Mouse (Mus musculus) heart, embryonic 11.5 days (tissue): ENCODE data around the gene Flt3. TPM values are rescaled to one million over a fixed set of nuclear protein-coding genes. Genes with fewer than 3 reads are reported as not detected.

Experiments
- ATAC-seq: fragments of 200-750 bp; cut with Nextera tagmentation; replicated peaks from 2 replicates; pipeline ENCODE4 v1.8.0; 2017; ENCODE audit warnings: moderate library complexity; ENCODE audit not compliant: insufficient number of reproducible peaks, low FRiP score, low TSS enrichment
- H3K27ac ChIP-seq: fragments of 300-500 bp; sonication (generic); 2 replicates; pipeline ENCODE4 v1.5.1; 2014; ENCODE audit warnings: mild to moderate bottlenecking, low read depth, low read length
- H3K27me3 ChIP-seq: fragments of 300-500 bp; sonication (generic); 2 replicates; pipeline ENCODE4 v1.6.1; 2014; ENCODE audit warnings: mild to moderate bottlenecking, low read length, mixed read lengths; ENCODE audit not compliant: control insufficient read depth, insufficient read depth
- H3K36me3 ChIP-seq: fragments of 300-500 bp; sonication (generic); 2 replicates; pipeline ENCODE4 v1.6.1; 2014; ENCODE audit warnings: mild to moderate bottlenecking, low read length, moderate library complexity, mixed read lengths; ENCODE audit not compliant: control insufficient read depth, insufficient read depth
- H3K4me1 ChIP-seq: fragments of 300-500 bp; sonication (generic); 2 replicates; pipeline ENCODE4 v1.6.1; 2014; ENCODE audit warnings: low read length; ENCODE audit not compliant: control insufficient read depth, insufficient read depth
- H3K4me2 ChIP-seq: fragments of 300-500 bp; sonication (generic); 2 replicates; pipeline ENCODE4 v1.6.1; 2014; ENCODE audit warnings: mild to moderate bottlenecking, moderate library complexity
- H3K4me3 ChIP-seq: fragments of 300-500 bp; sonication (generic); 2 replicates; pipeline ENCODE4 v1.5.1; 2014; ENCODE audit warnings: low read depth, low read length
- H3K9ac ChIP-seq: fragments of 300-500 bp; sonication (generic); 2 replicates; pipeline ENCODE4 v1.6.1; 2014; ENCODE audit warnings: mild to moderate bottlenecking, low read depth, low read length, moderate library complexity
- H3K9me3 ChIP-seq: fragments of 300-500 bp; sonication (generic); replicated peaks from 2 replicates; pipeline ENCODE4 v1.6.1; 2016; ENCODE audit warnings: low read length; ENCODE audit not compliant: control insufficient read depth
- WGBS: fragments of 180-500 bp; shearing (Covaris S2); extraction: QIAGEN DNeasy Blood & Tissue Kit; methylation state at CpG from one replicate; pipeline ENCODE4 v1.1.7; 2014; ENCODE audit not compliant: insufficient replicate concordance; 5-methylcytosine and 5-hydroxymethylcytosine counted together
- polyA plus RNA-seq: library from polyadenylated mRNA; unstranded; fragments of >200 nt; fragmentation: Nextera tagmentation; extraction: Ambion mirVana; gene quantifications from 2 replicates; pipeline ENCODE4 v1.2.1, GENCODE M21; 2014

Gene Flt3
- polyA plus RNA-seq, 1 experiment from 2014 or later: 0.10 TPM

- H3K4me3 ChIP-seq: peak within 1 kb of the TSS; percentile 30
- no peak for ATAC-seq
- peak within 1 kb of the TSS; percentile 34 for H3K4me2 ChIP-seq
- H3K9ac ChIP-seq: no peak within 1 kb of the TSS
- no peaks in the 10 kb centered on the region for H3K36me3 ChIP-seq
- H3K27ac ChIP-seq: no peak within 1 kb of the TSS
- H3K27me3 ChIP-seq: peaks cover 100% of the 10 kb centered on the region
- no peaks in the 10 kb centered on the region for H3K9me3 ChIP-seq
- WGBS: under 1% methylated on average over 63 of the region's 63 CpGs
- H3K4me1 ChIP-seq: 0 out of 2 replicates have a peak, but pooled peaks cover 3% of the 10 kb centered on the region
Measured at GRCm38 (mm10) chr5:147306638-147307397, 93.5 kb downstream of the Flt3 start, which contains the start of gene Cdx2. TSS of gene Cdx2 (minus strand) at chr5:147307270.

GRCm38 (mm10) chr5:147305856-147306637, 94.2 kb downstream of the Flt3 start:
- H3K9ac ChIP-seq: no peak overlapping the region
- no peak for ATAC-seq
- whole genome bisulfite sequencing: under 1% methylated on average over 58 of the region's 58 CpGs
- no peak overlapping the region for H3K27ac ChIP-seq
- H3K4me2 ChIP-seq: peak overlapping the region; percentile 34
- no peaks in the 10 kb centered on the region for H3K36me3 ChIP-seq
- H3K27me3 ChIP-seq: peaks cover 100% of the 10 kb centered on the region
- no peaks in the 10 kb centered on the region for H3K9me3 ChIP-seq
- 0 out of 2 replicates have a peak, but pooled peaks cover 6% of the 10 kb centered on the region for H3K4me1 ChIP-seq
- peak overlapping the region; percentile 30 for H3K4me3 ChIP-seq

- no peaks in the 10 kb centered on the region for H3K36me3 ChIP-seq
- WGBS: 0% methylated on average over 16 of the region's 16 CpGs
- H3K27ac ChIP-seq: no peak overlapping the region
- no peak overlapping the region for H3K4me2 ChIP-seq
- 0 out of 2 replicates have a peak, but pooled peaks cover 6% of the 10 kb centered on the region for H3K4me1 ChIP-seq
- ATAC-seq: no peak
- H3K9me3 ChIP-seq: no peaks in the 10 kb centered on the region
- no peak overlapping the region for H3K9ac ChIP-seq
- peaks cover 99% of the 10 kb centered on the region for H3K27me3 ChIP-seq
- 0 out of 2 replicates have a peak overlapping the region, but pooled peaks have one; percentile 4 for H3K4me3 ChIP-seq
Measured at GRCm38 (mm10) chr5:147305166-147305565, 95.1 kb downstream of the Flt3 start.

GRCm38 (mm10) chr5:147304276-147305155, 95.8 kb downstream of the Flt3 start:
- Histone ChIP-seq H3K4me2 (no peak overlapping the region), H3K9me3 (no peaks in the 10 kb centered on the region), H3K9ac (no peak overlapping the region), H3K4me3 (0 out of 2 replicates have a peak overlapping the region, but pooled peaks have one; percentile 4), H3K27ac (no peak overlapping the region), H3K4me1 (peaks cover 6% of the 10 kb centered on the region; the same call in 1 of the 2 replicates), H3K27me3 (peaks cover 99% of the 10 kb centered on the region), H3K36me3 (no peaks in the 10 kb centered on the region)
- ATAC-seq: no peak
- WGBS: under 1% methylated on average over 54 of the region's 54 CpGs

DNA sequence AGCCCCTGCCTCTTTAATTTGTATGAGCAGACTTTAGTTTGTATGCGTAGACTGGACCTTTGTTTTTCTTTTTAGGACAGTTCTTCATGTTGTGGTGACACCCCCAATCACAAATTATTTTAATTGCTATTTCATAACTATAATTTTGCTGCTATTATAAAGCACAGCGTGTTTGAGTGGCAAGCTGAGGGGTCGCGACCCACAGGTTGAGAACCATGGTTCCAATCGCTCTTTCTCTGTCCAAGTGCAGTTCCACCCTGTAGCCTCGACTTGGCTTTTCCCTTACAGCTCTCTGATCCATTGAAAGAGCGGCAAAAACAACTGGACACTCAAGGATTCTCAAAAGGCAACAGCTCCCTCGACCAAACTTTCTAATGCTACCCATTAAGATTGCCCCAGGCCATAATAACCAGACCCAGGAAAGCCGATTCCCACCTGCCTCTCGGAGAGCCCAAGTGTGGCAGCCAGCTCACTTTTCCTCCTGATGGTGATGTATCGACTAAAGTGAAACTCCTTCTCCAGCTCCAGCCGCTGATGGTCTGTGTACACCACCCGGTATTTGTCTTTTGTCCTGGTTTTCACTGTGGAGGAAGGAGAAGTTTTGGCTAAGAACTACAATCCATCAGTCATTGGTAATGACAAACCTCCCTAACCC, 97.4 kb downstream of the Flt3 start:
- Histone ChIP-seq H3K4me2 (no peak overlapping the region), H3K4me3 (no peak overlapping the region), H3K27ac (no peak overlapping the region), H3K9ac (no peak overlapping the region), H3K4me1 (peaks cover 6% of the 10 kb centered on the region; the same call in 1 of the 2 replicates), H3K36me3 (no peaks in the 10 kb centered on the region), H3K9me3 (no peaks in the 10 kb centered on the region), H3K27me3 (peaks cover 98% of the 10 kb centered on the region)
- 6% methylated on average over 13 of the region's 13 CpGs for WGBS
- no peak for ATAC-seq

GRCm38 (mm10) chr5:147302141-147302540, 98.1 kb downstream of the Flt3 start:
- Histone ChIP-seq H3K27ac (no peak overlapping the region), H3K9ac (no peak overlapping the region), H3K27me3 (peaks cover 97% of the 10 kb centered on the region), H3K36me3 (no peaks in the 10 kb centered on the region), H3K4me3 (no peak overlapping the region), H3K9me3 (no peaks in the 10 kb centered on the region), H3K4me1 (peaks cover 6% of the 10 kb centered on the region; the same call in 1 of the 2 replicates), H3K4me2 (no peak overlapping the region)
- 3% methylated on average over 8 of the region's 8 CpGs for WGBS
- ATAC-seq: no peak

GRCm38 (mm10) chr5:147301781-147302070, 98.6 kb downstream of the Flt3 start:
- no peak overlapping the region for H3K27ac ChIP-seq
- no peak overlapping the region for H3K9ac ChIP-seq
- no peak overlapping the region; the same call in 1 of the 2 replicates for H3K4me3 ChIP-seq
- H3K9me3 ChIP-seq: no peaks in the 10 kb centered on the region
- H3K36me3 ChIP-seq: no peaks in the 10 kb centered on the region
- peaks cover 96% of the 10 kb centered on the region for H3K27me3 ChIP-seq
- ATAC-seq: no peak
- under 1% methylated on average over 10 of the region's 10 CpGs for WGBS
- H3K4me1 ChIP-seq: peaks cover 6% of the 10 kb centered on the region; the same call in 1 of the 2 replicates
- H3K4me2 ChIP-seq: no peak overlapping the region
